Mouse (Mus musculus) E14TG2a.4 (cell line): ENCODE data around the gene Wnt5b.

Source experiments
- H3K27me3 ChIP-seq: 2 replicates; pipeline ENCODE4 v1.6.1; 2014; ENCODE audit warnings: low read length, control low read depth; ENCODE audit not compliant: insufficient read depth
- H3K36me3 ChIP-seq: 2 replicates; pipeline ENCODE4 v1.6.1; 2014; ENCODE audit warnings: low read length, control low read depth; ENCODE audit not compliant: insufficient read depth
- H3K4me1 ChIP-seq: replicated peaks from 2 replicates; pipeline ENCODE4 v1.6.1; 2014; ENCODE audit warnings: low read depth, low read length, control low read depth
- H3K4me3 ChIP-seq: replicated peaks from 2 replicates; pipeline ENCODE4 v1.5.1; 2014; ENCODE audit warnings: mild to moderate bottlenecking, low read length
- H3K9me3 ChIP-seq: 2 replicates; pipeline ENCODE4 v1.6.1; 2014; ENCODE audit warnings: low read length, control low read depth
- CTCF ChIP-seq: conservative IDR thresholded peaks from 2 replicates; pipeline ENCODE4 v1.5.1; 2014; ENCODE audit warnings: low read length
- NANOG ChIP-seq: IDR thresholded peaks from 2 replicates; pipeline ENCODE4 v1.6.1; 2014; ENCODE audit warnings: borderline replicate concordance, low read length, mixed read lengths
- POU5F1 ChIP-seq: IDR thresholded peaks from 2 replicates; pipeline ENCODE4 v1.6.1; 2014; ENCODE audit warnings: low read length, borderline replicate concordance

The Wnt5b gene

GRCm38 (mm10) chr6:119513452-119513851 is 30.7 kb downstream of the Wnt5b start:
- Histone ChIP-seq H3K4me1 (no peaks in the 10 kb centered on the region), H3K27me3 (no peaks in the 10 kb centered on the region), H3K36me3 (no peaks in the 10 kb centered on the region), H3K9me3 (no peaks in the 10 kb centered on the region), H3K4me3 (no peak overlapping the region)
- no peak for TF ChIP-seq POU5F1
- no peak for TF ChIP-seq CTCF
- TF ChIP-seq NANOG = no peak

- no peaks in the 10 kb centered on the region for H3K36me3 ChIP-seq
- H3K4me1 ChIP-seq = no peaks in the 10 kb centered on the region
- H3K9me3 ChIP-seq = no peaks in the 10 kb centered on the region
- TF ChIP-seq NANOG (no peak), POU5F1 (no peak), CTCF (no peak)
- no peak overlapping the region for H3K4me3 ChIP-seq
- no peaks in the 10 kb centered on the region for H3K27me3 ChIP-seq
Measured at GRCm38 (mm10) chr6:119512701-119513100, 31.4 kb downstream of the Wnt5b start.

- Histone ChIP-seq H3K4me1 (peaks cover 7% of the 10 kb centered on the region; the same call in 1 of the 2 replicates), H3K27me3 (no peaks in the 10 kb centered on the region), H3K4me3 (no peak overlapping the region), H3K36me3 (no peaks in the 10 kb centered on the region), H3K9me3 (no peaks in the 10 kb centered on the region)
- TF ChIP-seq CTCF = no peak
- TF ChIP-seq NANOG = no peak
Measured at GRCm38 (mm10) chr6:119509437-119510037, 34.6 kb downstream of the Wnt5b start.

DNA sequence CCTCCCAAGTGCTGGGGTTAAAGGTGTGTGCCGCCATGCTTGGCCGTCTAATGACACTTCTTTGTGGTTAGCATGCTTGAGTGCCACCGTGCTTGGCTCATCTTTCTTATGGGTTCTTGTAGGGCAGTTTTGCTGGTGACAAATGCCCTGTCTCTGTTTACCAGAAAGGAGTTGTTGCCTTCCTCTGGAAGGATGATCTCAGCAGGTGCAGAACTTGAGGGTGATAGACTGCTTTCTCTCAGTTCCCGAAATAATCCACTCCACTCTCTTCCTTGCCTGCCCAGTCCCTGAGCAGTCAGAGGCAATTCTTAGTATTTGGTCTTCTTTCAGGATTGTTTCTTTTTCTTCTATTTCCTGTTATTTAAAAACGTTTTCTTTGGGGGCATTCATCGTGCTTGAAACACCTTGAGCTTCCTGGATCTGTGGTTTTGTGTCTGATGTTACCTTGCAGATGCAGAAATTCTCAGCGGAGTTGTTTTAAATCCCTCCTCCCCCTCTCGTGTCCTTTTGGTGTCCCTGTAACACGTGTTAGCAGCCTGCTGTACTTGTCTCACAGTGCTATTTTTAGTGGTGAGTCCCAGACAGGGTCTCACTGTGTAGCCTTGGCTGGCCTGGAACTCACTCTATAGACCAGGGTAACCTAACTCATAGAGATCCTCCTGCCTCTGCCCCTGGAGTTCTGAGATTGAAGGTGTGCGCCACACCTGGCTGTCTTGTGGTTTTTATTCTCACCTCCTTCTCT is 35.3 kb downstream of the Wnt5b start:
- no peaks in the 10 kb centered on the region for H3K27me3 ChIP-seq
- peaks cover 8% of the 10 kb centered on the region; the same call in 1 of the 2 replicates for H3K4me1 ChIP-seq
- no peak for TF ChIP-seq NANOG
- TF ChIP-seq POU5F1 = no peak
- no peak for TF ChIP-seq CTCF
- no peak overlapping the region for H3K4me3 ChIP-seq
- no peaks in the 10 kb centered on the region for H3K9me3 ChIP-seq
- no peaks in the 10 kb centered on the region for H3K36me3 ChIP-seq

DNA sequence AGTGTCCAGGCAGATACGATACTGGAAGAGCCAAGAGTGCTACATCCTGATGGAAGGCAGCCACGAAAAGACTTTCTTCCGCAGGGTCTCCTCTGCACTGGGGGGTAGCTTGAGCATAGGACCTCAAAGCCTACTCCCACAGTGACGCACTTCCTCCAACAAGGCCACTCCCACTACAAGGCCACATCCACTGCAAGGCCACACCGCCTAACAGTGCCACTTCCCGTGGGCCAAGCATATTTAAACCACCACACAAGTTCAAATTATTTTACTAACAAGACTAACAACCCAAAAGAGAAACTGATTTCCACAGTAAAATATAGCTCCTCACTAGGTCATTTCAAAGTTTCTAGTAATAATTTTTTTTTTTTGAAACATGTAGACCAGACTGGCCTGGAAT is 35.9 kb downstream of the Wnt5b start:
- TF ChIP-seq NANOG (no peak), CTCF (no peak), POU5F1 (no peak)
- Histone ChIP-seq H3K9me3 (no peaks in the 10 kb centered on the region), H3K4me1 (peaks cover 8% of the 10 kb centered on the region; the same call in 1 of the 2 replicates), H3K27me3 (no peaks in the 10 kb centered on the region), H3K36me3 (no peaks in the 10 kb centered on the region), H3K4me3 (no peak overlapping the region)

- TF ChIP-seq NANOG (peak; percentile 10; the same call in 1 of the 2 replicates), POU5F1 (no peak)
- no peak overlapping the region for H3K4me3 ChIP-seq
Measured at GRCm38 (mm10) chr6:119505525-119506225, 38.5 kb downstream of the Wnt5b start.

GRCm38 (mm10) chr6:119504756-119505155 is 39.4 kb downstream of the Wnt5b start:
- no peaks in the 10 kb centered on the region for H3K27me3 ChIP-seq
- H3K36me3 ChIP-seq = no peaks in the 10 kb centered on the region
- no peak overlapping the region for H3K4me3 ChIP-seq
- H3K9me3 ChIP-seq = no peaks in the 10 kb centered on the region
- H3K4me1 ChIP-seq = peaks cover 8% of the 10 kb centered on the region; the same call in 1 of the 2 replicates
- TF ChIP-seq CTCF (no peak), POU5F1 (no peak), NANOG (no peak)

More at GRCm38 (mm10) chr6:119505525-119506225, 38.5 kb downstream of the Wnt5b start:
- no peaks in the 10 kb centered on the region for H3K9me3 ChIP-seq
- no peaks in the 10 kb centered on the region for H3K36me3 ChIP-seq
- no peaks in the 10 kb centered on the region for H3K27me3 ChIP-seq
- peaks cover 8% of the 10 kb centered on the region; the same call in 1 of the 2 replicates for H3K4me1 ChIP-seq

- H3K9me3 ChIP-seq = no peaks in the 10 kb centered on the region
- peaks cover 8% of the 10 kb centered on the region; the same call in 1 of the 2 replicates for H3K4me1 ChIP-seq
- no peaks in the 10 kb centered on the region for H3K36me3 ChIP-seq
- no peaks in the 10 kb centered on the region; the same call in 1 of the 2 replicates for H3K27me3 ChIP-seq
- H3K4me3 ChIP-seq = no peak overlapping the region
- no peak for TF ChIP-seq CTCF
- TF ChIP-seq NANOG = no peak
Measured at GRCm38 (mm10) chr6:119502031-119502430, 42.1 kb downstream of the Wnt5b start.
